Mouse (Mus musculus) heart, postnatal 10 days (tissue): ENCODE measurements around the gene Pdlim5. TPM values are rescaled to one million over a fixed set of nuclear protein-coding genes. Genes with fewer than 3 reads are reported as not detected.
"Not testable (repeated sequence)": the region's sequence is repeated elsewhere in the genome, so short reads cannot be mapped to it uniquely, and the experiment has no call there.

Source experiments
- DNase-seq, 2 experiments: peaks; one replicate each; pipeline ENCODE4 v3.0.0; 2021
- intact Hi-C: fragments of 180-260 bp; cut with DNase I; formaldehyde crosslinking; loops from one replicate; pipeline ENCODE4 v1.15.1; 2025
- total RNA-seq, 2 experiments: library from RNA; stranded (reverse); gene quantifications; 2 replicates each; pipeline ENCODE4 v1.2.3; 2021

Gene Pdlim5
- total RNA-seq, 2 experiments from 2014 or later: 523 to 617 TPM

DNA sequence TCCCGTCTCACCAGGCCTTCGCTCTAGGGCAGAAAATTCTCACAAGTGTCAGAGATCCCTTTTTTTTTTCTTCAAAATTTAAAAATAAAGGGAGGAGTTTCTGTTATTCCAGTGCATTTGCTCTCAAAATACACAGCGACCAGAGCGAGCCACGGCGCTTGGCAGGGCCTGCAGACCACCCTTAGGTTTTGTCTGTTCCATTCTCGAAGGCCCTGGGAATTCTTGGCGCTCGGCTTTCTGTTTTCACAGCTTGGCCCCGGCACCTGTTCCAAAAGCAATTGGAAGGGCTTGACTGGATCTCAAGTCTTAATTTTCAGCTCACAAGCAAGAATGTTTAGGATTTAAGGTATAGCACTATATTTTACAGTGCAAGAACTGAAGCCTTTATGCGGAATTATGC, 186.4 kb downstream of the Pdlim5 start:
- intact Hi-C loops: no loop called here

DNA sequence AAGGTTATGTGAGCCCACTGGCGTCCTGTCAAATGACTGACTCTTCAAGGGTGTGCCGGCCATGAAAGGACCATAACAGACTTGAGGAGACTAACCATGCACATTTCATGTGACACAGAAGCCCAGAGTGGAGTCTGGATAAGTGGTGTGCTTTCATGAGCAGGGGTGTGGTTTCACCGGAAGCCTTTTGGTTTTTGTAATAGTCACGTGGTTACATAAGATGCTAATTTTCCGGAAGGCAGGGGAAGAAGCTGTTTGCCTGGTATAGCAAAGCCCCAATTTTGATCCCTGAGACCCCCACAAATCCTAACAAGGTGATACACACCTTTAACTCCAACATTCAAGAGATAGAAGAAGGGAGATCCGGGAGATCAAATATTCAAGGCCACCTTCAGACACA, 188.0 kb downstream of the Pdlim5 start:
- intact Hi-C loops: no loop called here
- DNase-seq: no peak

More for the DNA sequence above, 186.4 kb downstream of the Pdlim5 start:
- DNase-seq: no peak

DNA sequence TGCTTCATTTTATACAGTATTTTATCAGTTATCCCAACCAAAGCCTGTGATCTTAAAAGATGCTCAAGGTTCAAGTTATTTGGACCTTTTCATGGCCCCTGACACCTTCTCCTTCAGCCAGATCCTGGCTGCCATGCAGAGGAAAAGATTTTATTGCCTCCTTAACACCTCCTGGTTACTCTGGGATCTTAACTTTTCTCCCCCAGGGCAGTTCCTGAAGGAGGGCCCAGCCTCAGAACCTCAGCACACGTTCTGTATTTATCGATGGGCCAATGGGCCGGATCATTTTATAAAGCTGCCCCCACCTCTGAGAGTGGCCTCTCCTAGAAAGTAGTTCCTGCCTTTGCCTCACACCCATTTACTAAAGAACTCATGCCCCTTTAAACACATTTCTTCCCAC, 189.2 kb downstream of the Pdlim5 start:
- intact Hi-C loops: no loop called here
- no peak for DNase-seq

DNA sequence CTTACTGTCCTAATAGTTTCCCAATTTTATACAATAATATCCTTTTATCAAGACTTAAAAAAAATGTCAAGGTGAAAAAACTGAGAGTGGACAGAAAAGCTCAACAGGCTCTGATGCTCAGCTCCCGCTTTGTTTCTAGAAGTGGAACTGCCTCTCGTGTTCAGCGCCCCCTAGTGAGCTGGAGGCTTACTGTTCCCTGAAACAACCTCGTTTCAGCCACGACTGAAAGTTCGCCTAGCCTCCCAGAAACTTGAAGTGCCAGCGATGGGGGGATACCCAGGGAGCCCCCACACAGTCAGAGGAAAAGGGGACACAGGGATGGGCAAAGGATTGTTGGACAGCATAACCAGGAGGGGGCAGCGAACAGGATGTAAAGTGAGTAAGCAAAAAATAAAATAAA, 199.4 kb downstream of the Pdlim5 start:
- no peak for DNase-seq
- intact Hi-C loops: no loop called here

- DNase-seq, intact Hi-C loops: not testable (repeated sequence)
Measured at GRCm38 (mm10) chr3:142191627-142192026, 203.9 kb downstream of the Pdlim5 start.

Other genes with a start within 250 kb of the Pdlim5 start
- under 1 TPM; 0.22 to 0.24 TPM for gene Bmpr1b, start 226.3 kb downstream of the Pdlim5 start, total RNA-seq
- 1 to 10 TPM; 4.8 to 6.7 TPM for gene Gbp5, start 98.3 kb upstream of the Pdlim5 start, total RNA-seq
- gene Gbp7, start 134.6 kb upstream of the Pdlim5 start, total RNA-seq: 10 to 100 TPM in 1 of 2 experiments, 1 to 10 TPM in 1; 7.1 to 10.5 TPM
- 10 to 100 TPM in 1 of 2 experiments, 1 to 10 TPM in 1; 9.2 to 12.2 TPM for gene Gbp3, start 164.3 kb upstream of the Pdlim5 start, total RNA-seq
- under 1 TPM; 0.12 TPM for gene Gbp2b, start 199.2 kb upstream of the Pdlim5 start, total RNA-seq
- gene Gbp2, start 224.9 kb upstream of the Pdlim5 start, total RNA-seq: 1 to 10 TPM; 7.3 to 9.5 TPM